Mouse (Mus musculus) lung, postnatal 0 days (tissue): ENCODE data around the gene Napepld. TPM values are rescaled to one million over a fixed set of nuclear protein-coding genes. Genes with fewer than 3 reads are reported as not detected.

Experiments
- ATAC-seq: fragments of 200-750 bp; cut with Nextera tagmentation; 2 replicates; pipeline ENCODE4 v1.8.0; 2017; ENCODE audit warnings: moderate library complexity
- DNase-seq: peaks from one replicate; pipeline ENCODE4 v3.0.0-alpha.2; 2016; ENCODE audit warnings: low spot score
- H3K27ac ChIP-seq: fragments of 300-500 bp; sonication (generic); 2 replicates; pipeline ENCODE4 v1.5.1; 2014; ENCODE audit warnings: antibody characterized with exemption, mild to moderate bottlenecking, low read length, mixed read lengths
- H3K27me3 ChIP-seq: fragments of 300-500 bp; sonication (generic); replicated peaks from 2 replicates; pipeline ENCODE4 v1.6.1; 2014; ENCODE audit warnings: low read length, mixed read lengths; ENCODE audit not compliant: insufficient read depth
- H3K36me3 ChIP-seq: fragments of 300-500 bp; sonication (generic); 2 replicates; pipeline ENCODE4 v1.6.1; 2014; ENCODE audit warnings: low read length, mixed read lengths; ENCODE audit not compliant: insufficient read depth
- H3K4me1 ChIP-seq: fragments of 300-500 bp; sonication (generic); 2 replicates; pipeline ENCODE4 v1.6.1; 2014; ENCODE audit warnings: antibody characterized with exemption, low read depth, low read length, mixed read lengths; ENCODE audit not compliant: insufficient read depth
- H3K4me2 ChIP-seq: fragments of 300-500 bp; sonication (generic); replicated peaks from 2 replicates; pipeline ENCODE4 v1.6.1; 2014; ENCODE audit warnings: low read depth, mild to moderate bottlenecking, low read length, moderate library complexity, mixed read lengths
- H3K4me3 ChIP-seq: fragments of 300-500 bp; sonication (generic); 2 replicates; pipeline ENCODE4 v1.5.1; 2014; ENCODE audit warnings: low read depth, low read length
- H3K9ac ChIP-seq: fragments of 300-500 bp; sonication (generic); replicated peaks from 2 replicates; pipeline ENCODE4 v1.6.1; 2014; ENCODE audit warnings: low read depth, mild to moderate bottlenecking
- H3K9me3 ChIP-seq: fragments of 300-500 bp; sonication (generic); 2 replicates; pipeline ENCODE4 v1.6.1; 2016; ENCODE audit warnings: low read length, mixed read lengths
- CTCF ChIP-seq: IDR thresholded peaks from 2 replicates; pipeline ENCODE4 v1.5.1; 2016; ENCODE audit warnings: antibody characterized with exemption, mild to moderate bottlenecking
- EP300 ChIP-seq: IDR thresholded peaks from 2 replicates; pipeline ENCODE4 v1.6.1; 2016; ENCODE audit warnings: antibody characterized with exemption, mild to moderate bottlenecking, control low read depth
- WGBS: fragments of 180-500 bp; shearing (Covaris S2); extraction: QIAGEN DNeasy Blood & Tissue Kit; methylation state at CpG from one replicate; pipeline ENCODE4 v1.1.7; 2014; 5-methylcytosine and 5-hydroxymethylcytosine counted together
- polyA plus RNA-seq: library from polyadenylated mRNA; unstranded; fragments of >200 nt; fragmentation: Nextera tagmentation; extraction: Ambion mirVana; gene quantifications from 2 replicates; pipeline ENCODE4 v1.2.1, GENCODE M21; 2015

Napepld gene
- polyA plus RNA-seq, 1 experiment from 2014 or later = 2.5 TPM

DNA sequence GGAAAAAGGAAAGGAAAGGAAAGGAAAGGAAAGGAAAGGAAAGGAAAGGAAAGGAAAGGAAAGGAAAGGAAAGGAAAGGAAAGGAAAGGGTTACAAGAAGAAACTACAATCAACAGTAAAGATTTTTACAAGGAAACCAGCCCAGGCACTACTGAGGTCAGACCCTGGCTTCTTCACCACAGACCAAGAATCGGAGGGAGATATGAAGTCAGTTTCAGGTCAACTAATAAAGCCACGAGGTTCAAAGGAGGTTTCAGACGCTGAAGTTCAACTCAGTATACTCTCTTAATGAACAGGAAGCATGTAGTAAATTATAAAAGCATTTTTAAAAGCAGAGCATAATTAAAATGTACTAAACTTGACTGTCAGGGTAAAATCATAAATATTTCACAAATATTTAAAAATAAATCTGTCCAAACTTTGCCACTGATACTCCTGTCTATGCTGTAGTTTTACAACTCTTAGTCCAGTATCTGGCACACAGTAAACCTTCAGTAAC, 7.8 kb downstream of the Napepld start:
- no peak overlapping the region for H3K9ac ChIP-seq
- H3K4me3 ChIP-seq = no peak overlapping the region
- no peaks in the 10 kb centered on the region for H3K36me3 ChIP-seq
- WGBS = 50% methylated on average over 3 of the region's 3 CpGs
- no peak for ATAC-seq
- H3K27me3 ChIP-seq = no peaks in the 10 kb centered on the region
- no peaks in the 10 kb centered on the region for H3K4me1 ChIP-seq
- no peak overlapping the region for H3K4me2 ChIP-seq
- H3K9me3 ChIP-seq = no peaks in the 10 kb centered on the region
- no peak for TF ChIP-seq EP300
- no peak for TF ChIP-seq CTCF
- DNase-seq = no peak
- no peak overlapping the region for H3K27ac ChIP-seq

GRCm38 (mm10) chr5:21692230-21692629, 9.0 kb downstream of the Napepld start:
- H3K27me3 ChIP-seq = no peaks in the 10 kb centered on the region
- no peak overlapping the region for H3K27ac ChIP-seq
- TF ChIP-seq EP300 (no peak), CTCF (no peak)
- H3K36me3 ChIP-seq = no peaks in the 10 kb centered on the region
- ATAC-seq (no peak), DNase-seq (no peak)
- H3K4me3 ChIP-seq = no peak overlapping the region
- WGBS = 91% methylated on average over 5 of the region's 5 CpGs
- no peaks in the 10 kb centered on the region for H3K9me3 ChIP-seq
- no peak overlapping the region for H3K9ac ChIP-seq
- H3K4me1 ChIP-seq = no peaks in the 10 kb centered on the region
- H3K4me2 ChIP-seq = no peak overlapping the region

DNA sequence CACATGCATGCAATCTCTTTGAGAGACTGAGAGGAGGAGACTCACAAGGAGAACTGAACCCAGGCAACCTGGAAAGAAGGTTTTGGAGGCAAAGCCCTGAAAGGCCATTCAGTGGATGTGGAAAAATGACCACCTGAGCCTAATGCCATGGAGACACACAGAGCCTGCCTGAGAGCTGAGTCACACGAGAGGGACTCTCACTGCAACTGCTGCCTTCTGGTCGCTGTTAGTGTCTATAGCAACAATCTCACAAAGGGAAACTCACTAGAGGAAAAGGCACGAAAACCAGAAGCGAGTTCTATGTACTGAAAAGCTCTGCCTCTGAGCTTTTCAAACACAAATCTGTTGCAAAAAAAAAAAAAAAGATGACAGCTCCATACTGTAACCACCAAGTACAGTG, 14.2 kb downstream of the Napepld start:
- no peak for DNase-seq

GRCm38 (mm10) chr5:21685001-21685400, 16.2 kb downstream of the Napepld start:
- Histone ChIP-seq H3K9ac (no peak overlapping the region), H3K4me2 (no peak overlapping the region), H3K36me3 (no peaks in the 10 kb centered on the region), H3K4me1 (no peaks in the 10 kb centered on the region), H3K27me3 (no peaks in the 10 kb centered on the region), H3K4me3 (no peak overlapping the region), H3K27ac (no peak overlapping the region), H3K9me3 (no peaks in the 10 kb centered on the region)
- ATAC-seq (no peak), DNase-seq (no peak)
- TF ChIP-seq EP300 = no peak
- TF ChIP-seq CTCF = no peak
- 56% methylated on average over 10 of the region's 10 CpGs for WGBS

More for the DNA sequence above, 14.2 kb downstream of the Napepld start:
- H3K4me2 ChIP-seq = no peak overlapping the region
- H3K4me1 ChIP-seq = no peaks in the 10 kb centered on the region
- TF ChIP-seq EP300 (no peak), CTCF (no peak)
- H3K9ac ChIP-seq = no peak overlapping the region
- no peaks in the 10 kb centered on the region for H3K9me3 ChIP-seq
- H3K36me3 ChIP-seq = no peaks in the 10 kb centered on the region
- H3K27me3 ChIP-seq = no peaks in the 10 kb centered on the region
- H3K4me3 ChIP-seq = no peak overlapping the region
- no peak overlapping the region for H3K27ac ChIP-seq
- 56% methylated on average over 4 of the region's 4 CpGs for WGBS
- no peak for ATAC-seq

GRCm38 (mm10) chr5:21683811-21684210, 17.4 kb downstream of the Napepld start:
- Histone ChIP-seq H3K4me1 (no peaks in the 10 kb centered on the region), H3K9ac (no peak overlapping the region), H3K4me3 (no peak overlapping the region), H3K27ac (no peak overlapping the region), H3K27me3 (no peaks in the 10 kb centered on the region), H3K36me3 (no peaks in the 10 kb centered on the region), H3K9me3 (no peaks in the 10 kb centered on the region), H3K4me2 (no peak overlapping the region)
- DNase-seq = no peak
- ATAC-seq = no peak
- no peak for TF ChIP-seq EP300
- no peak for TF ChIP-seq CTCF
- WGBS = 93% methylated on average over 9 of the region's 9 CpGs

DNA sequence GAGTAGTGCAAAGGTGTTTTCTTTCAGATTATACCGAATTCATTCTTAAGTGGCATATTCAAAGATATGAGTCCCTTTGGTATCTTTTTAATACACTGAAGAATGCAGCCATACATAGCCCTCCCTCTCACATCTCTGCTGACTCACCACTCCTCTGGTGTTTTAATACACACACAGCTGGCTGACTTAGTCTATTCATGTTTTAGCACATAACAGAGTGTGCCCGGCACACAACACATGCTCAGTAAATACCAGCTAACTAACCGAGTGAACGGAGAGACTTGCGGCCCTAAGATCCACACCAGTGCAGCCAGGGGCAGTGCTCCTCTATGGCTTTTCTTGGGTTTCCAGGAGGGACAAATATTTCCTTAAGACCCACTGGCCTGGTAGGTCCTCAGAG, 20.3 kb downstream of the Napepld start:
- WGBS = 69% methylated on average over 5 of the region's 5 CpGs
- TF ChIP-seq CTCF = no peak
- Histone ChIP-seq H3K27me3 (no peaks in the 10 kb centered on the region), H3K4me3 (no peak overlapping the region), H3K9me3 (no peaks in the 10 kb centered on the region), H3K4me1 (no peaks in the 10 kb centered on the region), H3K27ac (no peak overlapping the region), H3K4me2 (no peak overlapping the region), H3K9ac (no peak overlapping the region), H3K36me3 (no peaks in the 10 kb centered on the region)
- ATAC-seq (no peak), DNase-seq (no peak)

- TF ChIP-seq CTCF = no peak
- TF ChIP-seq EP300 = no peak
- Histone ChIP-seq H3K9me3 (no peaks in the 10 kb centered on the region), H3K27ac (no peak overlapping the region), H3K4me3 (no peak overlapping the region), H3K4me2 (no peak overlapping the region), H3K9ac (no peak overlapping the region), H3K36me3 (no peaks in the 10 kb centered on the region; the same call in 1 of the 2 replicates), H3K27me3 (no peaks in the 10 kb centered on the region), H3K4me1 (no peaks in the 10 kb centered on the region)
- 44% methylated on average over 4 of the region's 4 CpGs for WGBS
- DNase-seq = no peak
- ATAC-seq = no peak
These were observed 21.2 kb downstream of the Napepld start for GRCm38 (mm10) chr5:21680029-21680428.
